Mouse (Mus musculus) layer of hippocampus, adult 6 months (tissue): Measurements from ENCODE around the gene Ing3. TPM values are rescaled to one million over a fixed set of nuclear protein-coding genes. Genes with fewer than 3 reads are reported as not detected.

Source experiments
- long read RNA-seq, 2 experiments: library from polyadenylated mRNA; unstranded; transcript quantifications; one replicate each; pipeline ENCODE4 v2.0.0; 2019 to 2020
- polyA plus RNA-seq: library from polyadenylated mRNA; unstranded; fragments of <200 nt; fragmentation: Nextera tagmentation; gene quantifications from 2 replicates; pipeline ENCODE4 v1.2.3, GENCODE M21; 2021

Ing3 gene
- polyA plus RNA-seq: 24.9 and 38.4 TPM in 2 replicates
- long read RNA-seq, experiment 1, transcript Ing3-201 (12 exons, 3,800 nt): major isoform, 19 of 46 reads
- long read RNA-seq, experiment 1, partial matches to known transcripts: 22 of 46 reads
- long read RNA-seq, experiment 1, other reads (novel, unspliced or antisense): 3 of 46 reads
- long read RNA-seq, experiment 2, transcript Ing3-201 (12 exons, 3,800 nt): major isoform, 74 of 168 reads
- long read RNA-seq, experiment 2, partial matches to known transcripts: 75 of 168 reads
- long read RNA-seq, experiment 2, other reads (novel, unspliced or antisense): 15 of 168 reads

GRCm38 (mm10) chr6:21949226-21949731 lies at the start of gene Ing3:
TSS of gene Ing3 (plus strand) at chr6:21949571.

GRCm38 (mm10) chr6:21985732-21986540 lies 36.6 kb downstream of the Ing3 start, which contains the start of gene Cped1:
TSS of gene Cped1 (plus strand) at chr6:21985916.

Other genes starting within 250 kb of the Ing3 start
- 65.3 and 104 TPM in 2 replicates for gene Tspan12, start 97.1 kb upstream of the Ing3 start, polyA plus RNA-seq
- 0.58 and 0.85 TPM in 2 replicates for gene Cped1, start 36.3 kb downstream of the Ing3 start, polyA plus RNA-seq